Mouse (Mus musculus) heart, postnatal 0 days (tissue): Measurements from ENCODE around the gene Dbil5.

ENCODE experiments used
- CTCF ChIP-seq: IDR thresholded peaks from 2 replicates; pipeline ENCODE4 v1.5.1; 2016; ENCODE audit warnings: antibody characterized with exemption, control low read depth, low read depth
- EP300 ChIP-seq: IDR thresholded peaks from 2 replicates; pipeline ENCODE4 v1.6.1; 2016; ENCODE audit warnings: antibody characterized with exemption, low read depth

DNA sequence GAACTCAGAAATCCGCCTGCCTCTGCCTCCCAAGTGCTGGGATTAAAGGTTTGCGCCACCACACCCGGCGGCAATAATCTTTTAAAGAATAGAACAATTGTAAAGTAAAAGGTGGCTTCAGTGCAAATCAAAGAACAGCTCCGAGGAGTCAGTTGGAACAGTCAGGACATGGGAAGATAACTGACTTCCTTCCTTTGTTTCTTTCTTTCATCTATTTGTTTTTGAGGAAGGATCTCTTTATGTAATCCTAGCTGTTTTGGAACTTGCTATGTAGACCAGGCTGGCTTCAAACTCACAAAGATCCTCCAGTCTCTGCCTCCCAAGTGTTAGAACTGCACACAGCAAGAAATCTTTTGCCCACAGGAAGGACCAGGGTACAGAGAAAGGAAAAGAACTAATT is 7.2 kb downstream of the Dbil5 start:
- TF ChIP-seq EP300 (no peak), CTCF (no peak)
